Mouse (Mus musculus) common myeloid progenitor, adult 5-6 weeks (primary cell): ENCODE measurements around the gene Macf1. TPM values are rescaled to one million over a fixed set of nuclear protein-coding genes. Genes with fewer than 3 reads are reported as not detected.
A peak's percentile ranks its signal among the peaks of the same experiment; 100 is the strongest.
"Not testable (repeated sequence)": the region's sequence is repeated elsewhere in the genome, so short reads cannot be mapped to it uniquely, and the experiment has no call there.

Experiments used
- ATAC-seq: replicated peaks from 2 replicates; pipeline ENCODE4 v1.8.0; 2016; ENCODE audit warnings: low read depth, mild to moderate bottlenecking, moderate TSS enrichment, inconsistent platforms; ENCODE audit not compliant: poor library complexity, severe bottlenecking
- total RNA-seq: library from RNA; stranded (forward); fragments of 200-1000, 187-1606 nt; gene quantifications from 2 replicates; pipeline ENCODE4 v1.2.3, GENCODE M21; 2017

Macf1 gene
- total RNA-seq, 1 experiment from 2014 or later, result 225 TPM

GRCm38 (mm10) chr4:123643561-123643960, 40.6 kb downstream of the Macf1 start:
- ATAC-seq, result no peak

DNA sequence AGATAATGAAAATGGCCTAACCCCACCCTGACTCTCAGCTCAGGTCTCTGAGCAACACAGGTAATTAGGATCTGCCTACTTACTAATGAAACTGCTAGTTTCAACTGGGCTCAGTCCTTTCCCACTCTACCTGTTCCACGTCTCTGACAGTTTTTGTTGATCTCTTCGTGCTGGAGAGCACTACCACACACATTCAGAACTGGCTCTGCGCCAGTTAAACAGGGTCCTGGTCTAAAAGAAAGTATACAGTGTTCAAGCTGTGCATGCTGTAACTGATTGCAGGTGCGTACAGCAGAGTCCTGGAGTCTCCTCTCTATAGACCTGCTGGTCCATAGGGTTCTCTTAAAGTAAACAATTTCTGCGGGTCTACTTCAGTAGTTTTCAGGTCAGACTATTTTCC, 41.3 kb downstream of the Macf1 start:
- no peak for ATAC-seq

DNA sequence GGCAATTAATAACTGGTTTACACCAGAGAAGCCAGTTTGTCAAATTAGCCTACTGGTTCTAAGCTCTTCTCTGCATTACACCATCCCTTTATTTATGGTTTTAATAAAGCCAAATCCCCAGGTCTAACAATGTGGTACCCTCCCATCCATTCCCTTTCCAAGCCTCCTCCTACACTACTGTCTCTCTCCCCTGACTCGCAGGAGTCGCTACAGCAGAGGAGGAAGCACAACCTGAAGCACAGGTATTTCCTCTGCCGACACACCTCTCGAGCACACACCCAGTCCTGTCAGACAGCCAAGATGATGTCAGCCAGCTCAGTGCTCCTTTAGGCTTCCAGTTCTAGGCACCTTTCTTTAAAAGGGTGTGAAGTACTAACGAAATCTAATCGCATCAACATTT, 47.0 kb downstream of the Macf1 start:
- no peak for ATAC-seq

- no peak for ATAC-seq
These were observed 48.7 kb downstream of the Macf1 start for GRCm38 (mm10) chr4:123635428-123635827.

DNA sequence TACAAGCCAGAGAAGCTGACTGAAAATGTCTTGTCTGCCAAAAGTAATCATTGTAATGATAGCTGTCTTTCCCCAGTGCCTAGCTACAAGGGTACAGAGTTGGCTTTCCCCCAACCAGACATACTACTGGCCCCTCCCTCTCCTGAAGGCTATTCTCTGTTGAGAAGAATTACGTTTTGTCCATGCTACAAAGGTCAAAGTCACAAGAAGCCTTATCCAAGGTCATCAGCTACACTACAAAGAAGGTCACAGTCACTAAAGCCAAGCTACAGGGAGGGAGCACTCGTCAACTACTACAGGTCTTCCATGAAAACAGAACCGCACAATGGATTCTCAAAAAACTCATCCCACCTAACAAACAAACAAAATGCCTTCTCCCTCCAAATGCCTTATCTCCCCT, 49.7 kb downstream of the Macf1 start:
- no peak for ATAC-seq

- ATAC-seq, result no peak
These were observed 50.3 kb downstream of the Macf1 start for GRCm38 (mm10) chr4:123633874-123634273.

DNA sequence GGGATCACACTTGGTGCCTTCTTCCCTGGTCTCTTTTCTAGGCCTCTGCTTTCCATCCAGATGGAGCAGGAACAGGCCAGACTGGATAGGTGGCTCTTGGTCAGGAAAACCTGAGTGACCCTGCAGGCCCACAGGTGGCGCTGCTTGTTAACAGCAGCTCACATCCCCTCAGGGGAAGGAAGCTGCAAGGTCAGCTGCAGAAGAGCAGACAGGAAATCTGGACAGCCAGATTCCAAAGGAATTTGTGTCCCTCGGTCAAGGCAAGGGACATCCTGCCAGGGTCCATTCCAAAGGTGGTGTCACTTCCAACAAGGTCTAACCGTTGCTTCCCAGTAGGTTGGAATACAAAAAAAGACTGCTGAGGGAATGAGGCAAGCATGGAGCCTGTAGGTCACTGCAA, 50.8 kb downstream of the Macf1 start:
- ATAC-seq, result peak; percentile 83

- not testable (repeated sequence) for ATAC-seq
These were observed 52.0 kb downstream of the Macf1 start for GRCm38 (mm10) chr4:123632116-123632515.

- no peak for ATAC-seq
These were observed 52.5 kb downstream of the Macf1 start for GRCm38 (mm10) chr4:123631654-123632053.

- no peak for ATAC-seq
These were observed 56.5 kb downstream of the Macf1 start for GRCm38 (mm10) chr4:123627683-123628082.

- no peak for ATAC-seq
These were observed 58.7 kb downstream of the Macf1 start for GRCm38 (mm10) chr4:123625332-123626072.

DNA sequence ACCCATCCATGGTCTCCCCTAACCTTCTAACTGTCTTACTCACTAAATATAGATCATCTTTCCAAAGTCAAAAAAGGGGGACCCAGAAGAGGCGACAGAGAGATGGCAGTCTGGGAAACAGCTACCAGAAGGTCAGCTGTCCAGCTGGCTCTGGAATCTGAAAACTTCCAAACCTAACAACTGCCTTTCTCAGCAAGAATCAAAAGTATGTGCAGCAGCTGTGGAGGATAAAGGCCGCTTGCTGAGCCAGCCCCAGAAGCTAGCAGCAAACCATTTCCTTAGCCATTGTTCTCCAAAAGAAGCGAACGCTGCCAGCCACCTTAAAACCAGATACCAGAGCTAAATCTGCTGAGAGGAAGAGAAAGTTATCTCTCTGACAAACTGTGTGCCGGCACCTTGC, 59.7 kb downstream of the Macf1 start:
- no peak for ATAC-seq

- ATAC-seq, result no peak
These were observed 60.4 kb downstream of the Macf1 start for GRCm38 (mm10) chr4:123623742-123624151.

- no peak for ATAC-seq
These were observed 62.4 kb downstream of the Macf1 start for GRCm38 (mm10) chr4:123621732-123622131.

DNA sequence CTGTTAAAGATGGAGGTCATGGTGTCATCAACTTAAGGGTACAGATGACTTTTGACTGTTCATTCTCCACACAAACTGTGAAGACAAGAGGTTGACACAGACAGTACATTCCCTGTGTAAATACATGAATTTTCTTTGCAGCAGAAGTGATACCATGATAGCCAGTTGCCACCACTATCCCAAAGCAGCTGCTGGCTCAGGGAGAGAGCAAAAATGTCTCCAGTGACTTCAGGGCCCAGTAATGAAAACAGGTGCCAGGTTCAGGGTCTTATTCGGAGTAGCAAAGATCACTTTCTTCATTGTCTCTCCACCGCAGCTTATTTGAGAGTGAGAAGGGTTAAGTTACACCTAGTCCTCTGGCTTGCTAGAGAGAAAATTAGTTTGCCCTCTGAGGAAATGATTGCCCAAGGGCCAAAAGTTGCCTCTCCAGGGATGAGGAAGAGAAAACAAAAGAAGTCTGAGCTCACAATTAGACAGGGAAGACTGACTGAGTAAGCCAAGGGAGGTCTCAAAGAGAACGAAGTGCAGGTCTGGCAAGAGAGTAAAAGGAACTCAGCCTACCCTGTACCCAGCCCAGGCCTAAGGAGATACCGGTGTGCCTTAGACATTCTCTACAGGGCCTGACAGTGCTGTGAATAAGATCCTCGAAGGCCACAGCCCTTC, 66.3 kb downstream of the Macf1 start:
- ATAC-seq, result no peak

DNA sequence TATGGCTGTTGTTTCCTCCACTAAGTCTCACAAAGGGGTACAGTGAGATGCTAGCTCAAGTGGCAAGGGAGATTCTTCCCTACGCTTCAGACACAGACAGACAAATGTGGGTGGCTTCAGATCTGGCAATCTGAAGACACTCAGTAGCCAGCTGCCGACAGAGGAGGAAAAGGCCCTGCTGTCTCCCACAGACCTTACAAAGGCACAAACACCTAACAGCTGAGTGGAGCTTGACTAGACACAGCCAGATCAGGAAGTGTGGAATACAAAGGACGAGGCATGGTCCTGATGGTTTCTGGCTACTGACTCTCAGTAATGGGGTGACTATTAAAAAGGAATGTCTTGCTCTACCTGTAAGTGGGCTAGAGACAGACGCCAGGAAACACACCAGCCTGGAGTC, 67.2 kb downstream of the Macf1 start:
- ATAC-seq, result no peak

GRCm38 (mm10) chr4:123616501-123616900, 67.7 kb downstream of the Macf1 start:
- ATAC-seq, result no peak

GRCm38 (mm10) chr4:123613309-123613947, 70.7 kb downstream of the Macf1 start:
- ATAC-seq, result no peak

DNA sequence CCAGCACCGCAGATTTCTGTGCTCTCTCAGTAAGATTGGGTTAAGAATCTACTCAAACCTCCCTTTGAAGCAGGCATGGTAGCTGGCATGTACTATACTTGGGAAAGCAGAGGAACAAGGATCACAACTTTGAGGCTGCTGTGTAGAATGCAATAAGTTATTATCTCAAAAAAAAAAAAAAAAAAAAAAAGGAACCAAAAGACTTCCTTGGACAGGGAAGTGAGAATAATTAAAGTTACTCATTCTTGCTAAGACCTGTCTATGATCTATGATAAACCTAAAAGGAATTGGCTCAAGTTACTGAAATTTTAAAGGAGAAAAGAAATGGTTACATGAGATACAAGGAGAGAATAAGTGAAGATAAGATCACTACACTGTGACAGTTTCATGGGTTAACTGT, 72.2 kb downstream of the Macf1 start:
- 0 out of 2 replicates have a peak, but pooled peaks have one; percentile 25 for ATAC-seq

- no peak for ATAC-seq
These were observed 72.9 kb downstream of the Macf1 start for GRCm38 (mm10) chr4:123611241-123611640.

DNA sequence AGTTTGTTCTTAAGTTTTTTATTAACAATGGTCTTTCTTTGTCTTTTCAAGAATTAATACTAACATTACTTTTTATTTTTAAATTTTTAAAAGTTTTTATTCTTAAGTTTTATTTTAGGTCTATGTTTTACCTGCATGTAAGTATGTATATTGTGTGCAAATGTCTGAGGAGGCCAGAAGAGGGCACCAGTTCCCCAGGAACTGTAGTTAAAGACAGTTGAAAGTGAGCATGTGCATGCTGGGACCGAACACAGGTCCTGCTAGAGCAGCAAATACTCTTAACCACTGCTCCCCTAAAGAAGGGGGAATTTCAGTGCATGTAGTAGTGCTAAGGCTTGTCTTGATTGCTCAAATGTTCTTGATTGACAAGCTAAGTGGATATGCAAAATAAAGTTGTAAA, 77.0 kb downstream of the Macf1 start:
- 0 out of 2 replicates have a peak, but pooled peaks have one; percentile 45 for ATAC-seq
